Mouse (Mus musculus): Measurements from ENCODE around the gene Papss1.

The Papss1 gene

DNA sequence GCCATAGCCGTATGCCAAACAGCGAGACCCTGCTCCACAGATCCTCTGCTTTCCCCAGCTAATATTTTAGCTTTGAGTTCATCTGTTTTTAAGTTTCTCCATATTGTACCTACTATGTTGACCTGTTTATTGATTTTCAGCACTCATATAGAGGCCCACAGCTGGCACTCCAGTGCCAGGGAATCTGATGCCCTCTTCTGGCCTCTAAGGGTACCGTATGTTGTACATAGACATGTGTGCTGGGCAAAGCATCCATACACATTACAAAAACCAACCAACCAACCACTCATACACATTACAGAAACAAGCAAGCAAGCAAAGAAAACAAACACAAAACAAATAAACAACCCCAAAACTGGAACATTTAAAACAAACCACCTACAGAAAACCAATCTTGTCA lies 22.2 kb downstream of the Papss1 start:
- no peak for DNase-seq (ENCODE audit: low spot score)

DNA sequence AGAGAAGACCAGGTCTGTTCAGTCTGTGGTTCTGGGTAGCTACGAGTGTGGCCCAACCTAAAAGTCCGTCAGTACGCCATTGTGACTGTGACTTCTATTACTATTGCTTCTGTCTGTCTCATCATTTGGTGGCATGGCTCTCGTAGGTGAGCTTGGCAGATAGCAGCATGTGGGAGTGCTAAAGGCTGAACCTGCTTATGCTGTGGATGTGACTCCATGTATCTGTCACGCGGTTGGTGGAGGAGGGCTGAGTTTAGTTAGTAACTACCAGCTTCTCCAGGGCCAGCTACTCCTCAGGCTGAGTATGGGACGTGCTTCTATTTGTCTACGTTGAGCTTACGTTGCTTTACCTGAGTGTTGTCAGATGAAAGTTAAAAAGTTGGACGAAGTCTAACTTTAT lies 23.4 kb downstream of the Papss1 start:
- DNase-seq (ENCODE audit: low spot score), result no peak

DNA sequence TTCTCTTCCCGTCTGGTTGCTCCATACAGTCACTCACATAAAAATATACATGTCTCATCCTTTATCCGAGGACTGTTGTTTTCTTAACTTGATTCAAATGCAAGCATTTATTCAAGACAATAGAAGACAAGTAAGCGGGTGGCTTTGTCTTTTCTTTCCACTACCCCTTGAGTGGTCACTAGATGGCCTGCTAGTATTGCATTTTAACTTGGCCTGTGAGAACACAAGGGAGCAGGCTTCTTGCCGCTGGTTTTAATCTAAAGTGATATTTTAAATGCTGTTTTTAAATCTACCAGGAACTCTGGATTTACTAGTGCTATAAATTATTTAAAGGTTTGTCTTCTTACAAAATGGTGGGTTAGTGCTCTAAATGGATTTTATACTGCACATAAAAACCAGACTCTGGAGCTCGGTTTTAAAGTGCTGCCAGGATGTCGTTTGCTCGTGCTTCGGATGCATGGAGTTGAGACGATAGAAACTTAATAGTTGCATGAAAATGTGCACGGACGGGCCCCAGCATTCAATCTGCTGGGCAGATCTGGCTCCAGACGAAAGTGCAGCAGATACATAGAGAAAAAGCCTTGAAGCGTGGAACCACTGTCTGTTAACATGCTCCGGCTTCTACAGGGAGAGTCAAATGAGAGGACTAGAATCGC lies 28.7 kb downstream of the Papss1 start:
- no peak for DNase-seq (ENCODE audit: low spot score)

DNA sequence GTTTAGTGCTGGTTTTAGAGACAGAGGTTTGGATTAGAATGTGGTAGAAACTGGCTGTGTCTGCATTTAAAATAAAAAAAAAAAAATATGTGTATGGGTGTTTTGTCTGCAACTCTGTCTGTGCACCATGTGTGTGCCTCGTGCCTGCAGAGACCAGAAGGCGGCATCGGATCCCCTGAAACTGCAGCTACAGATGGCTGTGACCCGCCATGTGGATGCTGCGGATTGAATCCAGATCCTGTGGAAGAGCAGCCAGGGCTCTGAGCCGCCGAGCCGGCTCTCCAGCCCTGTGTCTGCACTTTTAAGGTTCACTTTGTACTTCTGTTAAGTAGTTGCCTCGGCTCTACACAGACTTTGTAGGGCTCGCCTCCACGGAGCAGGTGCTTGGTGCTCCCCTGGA lies 29.8 kb downstream of the Papss1 start:
- no peak for DNase-seq (ENCODE audit: low spot score)

DNA sequence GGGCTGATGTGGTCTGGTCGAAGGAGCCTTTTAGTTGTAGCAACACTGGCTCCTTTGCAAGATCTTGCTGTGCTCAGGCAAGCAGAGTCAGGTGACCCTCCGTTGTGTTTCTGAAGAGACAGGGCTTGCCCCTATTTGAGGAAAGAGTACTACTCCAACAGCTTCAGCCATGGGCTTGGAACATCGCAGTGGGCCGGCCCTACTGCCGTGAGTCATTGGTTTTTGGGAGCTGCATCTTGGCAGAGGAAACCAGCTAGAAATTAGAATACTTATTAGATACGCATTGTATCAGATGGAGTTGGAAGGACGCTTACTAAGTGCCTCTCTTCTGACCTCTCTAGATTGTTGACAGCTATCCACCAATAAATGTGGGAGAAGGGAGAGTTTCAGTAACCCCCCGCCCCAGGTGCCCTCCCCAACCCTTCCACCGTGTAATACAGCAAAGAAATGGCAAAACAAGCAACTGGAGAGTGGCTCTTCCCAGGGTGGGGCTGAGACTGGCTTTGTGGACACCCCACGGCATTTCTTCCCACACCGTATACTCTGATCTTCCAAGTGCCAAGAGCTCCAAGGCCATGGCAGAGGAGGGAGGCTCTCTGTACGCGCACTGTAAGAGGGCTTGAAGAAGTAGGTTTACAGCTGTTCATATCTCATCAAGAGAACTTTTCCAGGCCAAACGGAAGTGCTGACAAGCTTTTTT lies 31.1 kb downstream of the Papss1 start:
- no peak for DNase-seq (ENCODE audit: low spot score)

DNA sequence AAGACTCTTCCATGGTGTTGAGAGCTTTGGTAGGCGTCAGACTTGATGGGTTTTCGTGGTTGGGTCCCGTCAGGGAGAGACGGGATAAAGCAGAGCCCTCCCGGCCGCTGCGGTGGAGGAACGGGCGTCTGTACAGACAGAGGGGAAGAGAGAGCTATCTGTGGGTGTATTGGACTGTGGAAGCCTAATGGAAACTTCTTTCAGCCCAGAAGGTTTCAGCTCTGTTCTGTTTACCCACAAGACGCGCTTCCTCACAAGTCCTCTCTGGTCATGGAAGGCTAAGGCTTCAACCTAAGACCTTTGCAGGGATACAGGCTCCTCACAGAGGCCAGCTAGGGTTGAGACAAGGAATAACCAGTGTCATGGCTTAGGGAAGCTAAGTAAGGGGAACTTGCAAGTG lies 36.2 kb downstream of the Papss1 start:
- no peak for DNase-seq (ENCODE audit: low spot score)

DNA sequence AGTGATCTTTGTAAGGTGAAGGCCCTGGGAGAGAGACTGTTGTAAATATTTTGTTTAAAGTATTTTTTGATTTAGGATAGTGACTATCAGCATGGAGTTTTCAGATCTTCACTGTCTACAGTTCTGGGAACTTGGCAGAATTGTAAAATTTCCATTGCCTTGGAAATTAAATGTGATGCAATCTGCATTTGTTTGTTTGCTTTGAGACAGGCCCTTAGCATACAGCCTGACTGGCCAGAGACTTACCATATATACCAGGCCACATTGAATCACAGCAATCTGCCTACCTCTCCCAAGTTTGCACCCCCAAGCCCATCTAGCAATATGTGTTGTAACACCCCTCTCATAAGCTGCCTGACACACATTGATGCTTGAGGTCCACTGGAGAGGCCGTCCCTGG lies 36.8 kb downstream of the Papss1 start:
- DNase-seq (ENCODE audit: low spot score), result no peak

DNA sequence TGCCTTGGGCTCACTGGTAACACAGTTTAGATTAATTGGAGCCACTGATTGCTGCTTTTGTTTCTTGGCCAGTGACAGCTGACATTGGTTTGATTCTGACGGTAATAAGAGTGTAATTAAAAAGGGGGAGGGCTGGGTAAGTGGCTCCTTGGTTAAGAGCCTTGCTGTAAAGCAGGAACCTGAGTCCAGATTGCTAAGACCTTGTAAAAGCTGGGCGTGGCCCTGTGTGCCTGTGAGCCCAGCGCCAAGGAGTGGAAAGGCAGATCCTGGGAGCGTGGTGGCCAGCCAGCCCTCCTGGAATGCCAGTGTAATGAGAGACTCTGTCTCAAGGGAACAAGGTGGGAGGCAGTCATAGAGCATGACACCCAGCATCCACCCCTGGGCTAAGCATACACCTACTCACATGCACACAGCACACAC lies 38.4 kb downstream of the Papss1 start:
- DNase-seq (ENCODE audit: low spot score), result no peak

DNA sequence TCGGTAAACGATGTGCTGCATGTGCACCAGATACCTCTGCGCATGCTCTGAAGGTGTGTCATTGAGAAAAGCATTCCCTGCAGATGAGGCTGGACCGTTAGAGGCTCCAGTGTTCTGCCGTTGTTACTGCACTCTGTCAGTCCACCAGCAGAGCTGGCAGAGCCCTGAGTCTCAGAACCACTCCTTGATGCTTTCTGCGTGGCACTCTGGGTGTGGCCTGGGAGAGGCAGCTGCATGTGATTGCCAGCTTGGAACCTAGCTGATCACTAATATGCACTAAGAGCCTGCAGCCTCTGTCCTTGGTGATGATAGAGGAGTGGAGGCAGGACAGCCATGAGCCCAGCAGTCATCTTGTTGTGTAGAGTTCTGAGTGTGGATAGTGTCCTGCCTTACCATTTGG lies 43.5 kb downstream of the Papss1 start:
- DNase-seq (ENCODE audit: low spot score), result no peak

DNA sequence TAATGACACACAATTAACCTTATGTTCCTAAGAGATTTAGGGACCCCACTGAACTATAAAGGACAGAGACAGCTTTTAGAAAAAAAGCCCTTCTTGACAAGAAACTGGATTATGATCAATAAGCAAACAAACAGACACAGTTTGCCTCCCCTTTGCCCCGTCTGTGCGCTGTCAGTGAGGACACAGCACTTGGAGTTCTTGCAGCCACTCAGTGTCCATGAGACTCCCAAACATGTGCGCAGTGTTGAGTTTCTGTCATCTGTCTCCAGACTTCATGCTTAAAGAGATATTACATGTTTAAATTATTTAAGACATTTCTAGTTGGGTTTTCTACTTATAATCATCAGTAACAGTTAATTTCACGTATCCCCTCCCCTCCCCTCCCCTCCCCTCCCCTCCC lies 45.1 kb downstream of the Papss1 start:
- no peak for DNase-seq (ENCODE audit: low spot score)

DNA sequence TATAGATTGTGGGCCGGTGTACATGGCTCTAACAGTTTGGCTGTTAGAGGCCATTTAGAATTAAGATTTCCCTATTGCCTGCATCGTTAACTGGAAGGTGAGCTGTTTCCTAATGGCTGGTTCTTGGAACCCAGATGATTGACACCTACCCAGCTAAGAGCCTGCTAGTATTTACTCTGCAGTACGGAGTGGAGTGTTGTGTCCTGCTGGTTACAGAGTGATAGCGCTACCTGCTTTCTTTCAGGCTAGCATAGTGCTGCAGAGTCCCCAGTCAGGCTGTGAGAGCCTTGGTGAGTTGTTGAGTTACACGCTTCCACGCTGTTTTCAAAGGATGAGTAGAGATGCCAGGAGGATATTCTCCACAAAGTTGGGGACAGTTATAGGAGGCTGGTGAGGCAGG lies 46.0 kb downstream of the Papss1 start:
- DNase-seq (ENCODE audit: low spot score), result no peak

DNA sequence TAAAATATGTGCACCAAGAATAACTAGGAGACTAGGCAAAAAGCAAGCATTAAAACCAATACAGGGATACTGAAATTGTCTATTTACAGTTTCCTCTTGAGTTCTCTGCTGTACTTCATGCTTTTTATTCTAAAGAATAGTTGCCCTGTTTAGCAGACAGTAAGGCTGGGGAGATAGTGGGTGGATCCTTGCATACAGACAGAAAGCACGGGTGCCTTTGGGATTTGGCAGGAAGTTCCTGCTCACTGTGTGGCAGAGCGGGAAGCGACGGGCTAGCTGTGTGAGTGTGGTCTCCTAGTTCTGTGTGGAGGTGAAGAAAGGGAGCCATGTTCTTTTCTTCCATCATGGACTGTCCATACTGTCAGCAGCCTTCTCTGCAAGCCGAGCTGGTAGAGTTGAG lies 48.3 kb downstream of the Papss1 start:
- no peak for DNase-seq (ENCODE audit: low spot score)

DNA sequence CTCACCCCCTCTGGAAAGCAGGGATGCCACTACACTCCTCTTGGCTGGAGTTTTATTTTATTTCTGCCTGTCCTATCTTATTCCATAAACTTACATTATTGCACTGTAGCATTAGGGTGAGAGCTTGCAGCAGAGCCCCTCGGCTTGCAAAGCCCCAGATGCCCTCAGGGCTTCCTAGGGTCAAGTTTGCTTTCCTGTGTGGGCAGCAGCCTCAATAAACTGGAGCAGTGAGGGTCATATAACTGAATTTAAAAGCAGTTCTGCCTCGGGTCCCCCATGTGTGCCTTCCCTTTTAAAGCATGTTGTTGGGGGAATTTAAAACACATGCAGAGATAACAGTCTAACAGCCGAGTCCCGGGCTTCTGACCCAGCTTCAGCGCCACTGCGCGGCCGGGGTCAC lies 49.5 kb downstream of the Papss1 start:
- no peak for DNase-seq (ENCODE audit: low spot score)

DNA sequence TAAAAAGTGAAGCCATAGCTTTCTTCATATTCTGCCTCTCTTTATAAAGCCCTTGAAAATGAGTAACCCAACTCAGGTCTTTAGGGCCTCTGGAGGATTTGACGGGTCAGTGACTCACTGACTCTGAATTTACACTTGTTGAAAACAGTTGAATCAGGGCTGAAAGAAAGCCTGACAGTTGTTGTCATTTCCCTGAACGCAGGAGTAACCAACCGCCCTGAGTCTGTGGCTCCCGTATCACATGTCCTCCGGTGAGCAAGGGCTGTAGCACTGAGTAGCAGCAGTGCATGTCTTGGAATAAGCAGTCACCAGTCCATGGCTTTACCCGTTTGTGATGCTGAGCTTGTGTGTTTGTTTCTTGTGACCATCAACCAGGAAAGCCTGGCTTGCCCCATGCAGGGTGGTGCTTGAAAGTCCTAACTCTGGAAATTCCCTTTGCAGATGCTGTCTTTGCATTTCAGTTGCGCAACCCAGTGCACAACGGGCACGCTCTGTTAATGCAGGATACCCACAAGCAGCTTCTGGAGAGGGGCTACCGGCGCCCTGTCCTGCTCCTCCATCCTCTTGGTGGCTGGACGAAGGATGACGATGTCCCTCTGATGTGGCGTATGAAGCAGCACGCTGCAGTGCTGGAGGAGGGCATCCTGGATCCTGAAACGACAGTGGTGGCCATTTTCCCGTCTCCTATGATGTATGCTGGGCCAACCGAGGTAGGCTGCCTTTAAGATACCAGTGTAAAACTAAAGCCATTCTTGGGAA lies 54.2 kb downstream of the Papss1 start:
- no peak for DNase-seq (ENCODE audit: low spot score)

DNA sequence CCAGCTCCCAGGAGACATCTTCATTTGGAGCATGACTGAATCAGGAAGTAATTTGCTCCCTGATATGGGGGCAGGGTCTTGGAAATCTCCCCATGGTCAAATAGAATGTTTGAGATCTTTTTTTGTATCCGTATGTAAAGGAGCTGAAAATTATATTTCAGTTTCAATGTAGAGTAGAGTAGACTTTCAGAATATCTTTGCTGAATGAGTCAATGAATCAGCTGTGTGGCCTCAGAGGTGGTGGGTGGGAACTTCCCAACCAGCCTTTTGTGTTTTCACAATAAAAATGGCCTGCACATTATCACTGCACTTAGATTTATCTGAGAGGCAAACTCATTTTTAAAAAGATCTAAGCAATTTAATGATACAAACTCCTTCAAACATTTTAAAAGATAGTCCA lies 58.6 kb downstream of the Papss1 start:
- DNase-seq (ENCODE audit: low spot score), result no peak

DNA sequence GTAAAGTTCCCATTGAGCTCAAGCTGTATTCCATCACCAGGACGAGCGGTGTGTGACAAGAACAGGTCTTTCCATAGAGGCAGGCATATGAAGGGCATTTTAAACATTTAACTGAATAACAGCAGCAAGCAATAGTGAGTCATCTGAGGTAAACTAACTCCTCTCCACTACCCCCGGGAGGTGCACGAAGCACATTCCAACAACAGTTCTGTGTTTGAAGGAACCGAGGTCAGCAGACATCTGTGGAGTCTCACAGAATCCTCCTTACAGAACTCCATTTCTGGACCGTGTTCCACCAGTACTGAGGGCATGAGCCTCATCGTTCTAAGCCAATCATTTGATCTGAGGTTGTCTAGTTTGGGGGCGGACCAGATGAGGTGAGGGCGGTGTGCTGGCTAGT lies 59.5 kb downstream of the Papss1 start:
- no peak for DNase-seq (ENCODE audit: low spot score)

DNA sequence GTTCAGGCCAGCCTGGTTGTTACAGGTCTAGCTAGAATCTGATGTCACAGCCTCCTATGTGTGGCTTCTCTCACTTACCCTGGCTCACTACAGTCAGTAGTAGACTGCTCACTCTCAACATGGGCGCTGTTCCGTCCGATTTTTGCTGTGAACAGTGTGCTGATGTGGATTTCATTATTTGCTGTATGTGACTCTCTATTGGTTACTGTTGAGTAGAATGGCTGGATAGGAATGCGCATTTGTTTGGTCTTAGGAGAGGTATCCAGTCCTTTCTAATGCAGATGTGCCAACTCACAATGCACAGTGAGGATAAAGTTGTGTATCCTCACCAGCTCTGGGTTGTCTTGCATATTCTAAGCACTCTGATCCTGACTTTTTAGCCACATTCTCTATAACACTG lies 62.9 kb downstream of the Papss1 start:
- DNase-seq (ENCODE audit: low spot score), result no peak

DNA sequence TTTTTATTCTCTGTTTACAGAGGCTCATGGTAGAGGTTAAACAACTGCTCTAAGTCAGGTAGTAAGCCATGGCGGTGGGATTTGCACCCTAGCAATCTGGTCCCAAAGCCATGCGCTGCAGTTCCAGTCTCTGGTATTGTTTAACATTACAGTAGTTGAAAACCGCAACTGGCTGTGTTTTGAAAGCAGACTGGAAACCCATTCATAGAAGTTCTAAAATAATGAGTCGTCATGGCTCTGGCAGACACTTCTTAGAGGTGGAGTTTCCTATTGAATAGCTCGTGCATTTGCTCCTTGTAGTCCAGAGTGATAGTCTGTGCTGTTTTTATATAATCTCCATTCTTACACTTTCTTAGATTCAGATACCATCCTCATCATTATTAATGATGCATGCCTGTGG lies 63.7 kb downstream of the Papss1 start:
- DNase-seq (ENCODE audit: low spot score), result no peak

DNA sequence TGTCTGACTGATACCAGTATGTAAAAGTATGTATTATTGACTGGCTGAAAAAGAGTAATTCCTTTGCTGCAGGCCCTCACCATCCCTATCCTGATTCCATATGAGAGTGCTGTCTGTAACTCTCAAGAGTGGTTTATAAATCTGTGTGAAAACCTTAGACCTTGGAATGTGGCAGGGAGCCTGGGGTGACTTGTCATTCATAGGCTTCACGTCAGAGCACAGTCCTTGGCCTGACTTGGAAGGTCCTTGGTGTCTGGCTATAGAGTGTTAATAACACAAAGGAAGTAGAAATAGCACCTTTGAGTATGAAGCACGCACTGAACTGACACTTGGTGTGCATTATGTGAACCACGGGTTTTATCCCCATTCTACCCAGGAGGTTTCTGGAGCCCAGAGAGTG lies 64.4 kb downstream of the Papss1 start:
- no peak for DNase-seq (ENCODE audit: low spot score)

DNA sequence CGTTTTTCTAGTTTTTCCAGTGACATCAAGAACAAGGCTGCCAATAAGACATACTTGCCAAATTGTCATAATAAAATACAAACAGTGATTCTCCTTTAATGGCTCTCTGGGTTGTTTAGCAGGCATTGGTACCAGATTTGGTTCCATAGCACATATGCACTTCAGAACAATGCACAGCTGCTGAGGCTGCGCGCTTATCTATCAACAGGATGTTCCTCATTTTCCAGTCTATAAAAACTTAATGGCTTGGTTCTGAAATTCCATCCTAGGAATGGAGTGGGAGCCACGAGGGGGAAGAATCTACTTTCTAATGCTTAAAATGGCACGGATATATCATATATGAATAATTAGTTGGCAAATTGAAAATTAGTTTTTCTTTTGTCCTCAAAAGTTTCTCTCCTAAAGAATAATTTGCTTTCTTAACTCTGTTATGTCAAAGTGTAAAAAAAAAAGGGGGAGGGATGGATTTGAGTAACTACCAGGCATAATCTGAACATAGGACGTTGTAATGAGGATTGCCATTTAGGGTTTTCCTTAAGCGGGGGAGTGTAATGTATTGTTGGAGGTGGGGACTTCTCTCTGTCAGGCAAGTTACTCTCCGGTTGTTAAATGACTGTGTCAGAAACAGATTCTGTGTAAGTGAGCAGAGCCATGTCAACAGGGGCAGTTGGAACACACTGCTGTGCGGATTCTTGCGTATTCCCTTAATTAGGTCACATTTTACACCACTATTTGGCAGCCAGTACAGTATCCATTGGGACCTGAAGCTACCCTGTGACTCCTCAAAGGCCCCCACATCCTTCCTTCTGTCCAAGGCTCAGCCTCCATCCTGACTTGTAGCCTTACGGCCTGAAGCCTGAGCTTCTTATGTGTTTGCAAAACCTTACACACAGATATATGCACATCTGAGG lies 66.1 kb downstream of the Papss1 start:
- no peak for DNase-seq (ENCODE audit: low spot score)

DNA sequence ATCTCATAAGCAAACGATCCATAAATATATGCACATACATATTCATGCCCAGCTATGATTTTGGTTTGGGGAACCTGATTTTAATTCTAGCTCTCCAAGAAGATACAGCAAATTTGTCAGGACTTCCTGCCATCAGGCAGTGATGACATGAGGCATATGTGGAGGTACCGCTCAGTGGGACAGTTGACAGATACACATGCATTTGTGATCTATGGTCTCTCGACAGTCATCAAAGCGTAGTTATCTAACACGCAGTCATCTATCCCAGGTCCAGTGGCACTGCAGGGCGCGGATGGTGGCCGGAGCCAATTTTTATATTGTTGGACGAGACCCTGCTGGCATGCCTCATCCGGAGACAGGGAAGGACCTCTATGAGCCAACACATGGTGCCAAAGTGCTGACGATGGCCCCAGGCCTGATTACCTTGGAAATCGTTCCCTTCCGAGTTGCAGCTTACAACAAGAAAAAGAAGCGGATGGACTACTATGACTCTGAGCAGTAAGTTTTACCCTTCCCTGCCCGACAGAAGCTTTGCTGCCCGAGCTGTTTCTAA lies 66.8 kb downstream of the Papss1 start:
- no peak for DNase-seq (ENCODE audit: low spot score)

DNA sequence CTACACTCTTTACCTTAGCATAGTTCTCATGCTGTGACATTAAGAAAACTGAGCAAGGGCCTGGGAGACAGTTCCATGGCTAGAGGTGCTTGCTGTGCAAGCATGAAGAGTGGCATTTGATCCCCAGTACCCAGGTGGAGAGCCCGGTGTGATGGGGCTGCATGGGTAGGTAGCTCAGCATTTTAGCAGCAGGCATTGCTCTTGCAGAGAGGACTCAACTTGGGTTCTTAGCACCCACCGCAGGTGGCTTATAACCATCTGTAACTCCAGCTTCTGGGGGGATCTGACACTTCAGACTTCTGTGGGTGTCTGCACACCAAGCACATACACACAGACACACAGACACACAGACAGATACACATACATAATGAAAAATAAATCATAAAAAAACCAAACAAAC lies 69.5 kb downstream of the Papss1 start:
- DNase-seq (ENCODE audit: low spot score), result no peak

Data from MN1 (cell line).